Mouse (Mus musculus) hindbrain, embryonic 13.5 days (tissue): ENCODE data around the gene 1500011B03Rik. TPM values are rescaled to one million over a fixed set of nuclear protein-coding genes. Genes with fewer than 3 reads are reported as not detected.

Source experiments
- microRNA-seq: library from miRNA; unstranded; fragments of <30 nt; microRNA quantifications from one replicate; pipeline ENCODE4, GENCODE M21; 2016
- polyA plus RNA-seq: library from polyadenylated mRNA; unstranded; fragments of >200 nt; fragmentation: Nextera tagmentation; extraction: Ambion mirVana; gene quantifications from 2 replicates; pipeline ENCODE4 v1.2.1, GENCODE M21; 2015

1500011B03Rik gene
- polyA plus RNA-seq, 1 experiment from 2014 or later = 261 TPM

Small RNA genes lying within 50 kb of the gene (microRNA-seq; reads per million reads assigned to microRNA genes)
- gene Mir6240 = 4.2 reads per million, percentile 13 among the genes with 10 or more reads in this experiment

Other genes with a start within 250 kb of the 1500011B03Rik start
- gene Trpv4, start 165.0 kb downstream of the 1500011B03Rik start, polyA plus RNA-seq = 0.53 and 0.65 TPM in 2 replicates
- gene Gltp, start 132.5 kb downstream of the 1500011B03Rik start, polyA plus RNA-seq = 41.5 and 42.9 TPM in 2 replicates
- 18.3 and 21.1 TPM in 2 replicates for gene Tchp, start 115.7 kb downstream of the 1500011B03Rik start, polyA plus RNA-seq
- 37.5 and 39.6 TPM in 2 replicates for gene Ankrd13a, start 48.8 kb downstream of the 1500011B03Rik start, polyA plus RNA-seq
- gene Git2, start 48.0 kb downstream of the 1500011B03Rik start, polyA plus RNA-seq = 45.4 and 49.7 TPM in 2 replicates
- not detected in 2 replicates for gene 4930519G04Rik, start 30.2 kb upstream of the 1500011B03Rik start, polyA plus RNA-seq
- gene Gm9936, start 35.2 kb upstream of the 1500011B03Rik start, polyA plus RNA-seq = 1.9 and 2.2 TPM in 2 replicates
- 3.5 and 3.6 TPM in 2 replicates for gene Oasl2, start 73.5 kb upstream of the 1500011B03Rik start, polyA plus RNA-seq
- 0.21 and 0.57 TPM in 2 replicates for gene Oasl1, start 99.8 kb upstream of the 1500011B03Rik start, polyA plus RNA-seq
- gene 2210016L21Rik, start 118.7 kb upstream of the 1500011B03Rik start, polyA plus RNA-seq = 107 and 110 TPM in 2 replicates
- gene Hnf1a, start 147.6 kb upstream of the 1500011B03Rik start, polyA plus RNA-seq = 0.10 TPM in 1 of 2 replicates, not detected in the other
- gene Sppl3, start 187.7 kb upstream of the 1500011B03Rik start, polyA plus RNA-seq = 15.8 and 16.5 TPM in 2 replicates